Mouse (Mus musculus): ENCODE results near the gene Plpp7.

Plpp7 gene

GRCm38 (mm10) chr2:32095351-32096121 lies at the start of gene Plpp7:
Gene Plpp7 (plus strand): TSS chr2:32095528.
- no peak for DNase-seq (ENCODE audit: low read depth)

GRCm38 (mm10) chr2:32046009-32046408 lies 49.3 kb upstream of the Plpp7 start:
- no peak for DNase-seq (ENCODE audit: low read depth)

GRCm38 (mm10) chr2:32047323-32047722 lies 48.0 kb upstream of the Plpp7 start:
- DNase-seq (ENCODE audit: low read depth), result no peak

GRCm38 (mm10) chr2:32051791-32052190 lies 43.5 kb upstream of the Plpp7 start:
- DNase-seq (ENCODE audit: low read depth), result no peak

- no peak for DNase-seq (ENCODE audit: low read depth)
Measured at GRCm38 (mm10) chr2:32052418-32052817, 42.9 kb upstream of the Plpp7 start.

GRCm38 (mm10) chr2:32055357-32055965 lies 39.9 kb upstream of the Plpp7 start:
- DNase-seq (ENCODE audit: low read depth), result no peak

GRCm38 (mm10) chr2:32056524-32056923 lies 38.8 kb upstream of the Plpp7 start:
- DNase-seq (ENCODE audit: low read depth), result no peak

GRCm38 (mm10) chr2:32057360-32057759 lies 38.0 kb upstream of the Plpp7 start:
- no peak for DNase-seq (ENCODE audit: low read depth)

- no peak for DNase-seq (ENCODE audit: low read depth)
Measured at GRCm38 (mm10) chr2:32057794-32058193, 37.5 kb upstream of the Plpp7 start.

GRCm38 (mm10) chr2:32058241-32058640 lies 37.1 kb upstream of the Plpp7 start:
- no peak for DNase-seq (ENCODE audit: low read depth)

GRCm38 (mm10) chr2:32058716-32059115 lies 36.6 kb upstream of the Plpp7 start:
- DNase-seq (ENCODE audit: low read depth), result no peak

- no peak for DNase-seq (ENCODE audit: low read depth)
Measured at GRCm38 (mm10) chr2:32059613-32060012, 35.7 kb upstream of the Plpp7 start.

- DNase-seq (ENCODE audit: low read depth), result no peak
Measured at GRCm38 (mm10) chr2:32060228-32060805, 35.0 kb upstream of the Plpp7 start.

GRCm38 (mm10) chr2:32061189-32061588 lies 34.1 kb upstream of the Plpp7 start:
- peak; percentile 79 for DNase-seq (ENCODE audit: low read depth)

GRCm38 (mm10) chr2:32061722-32062505 lies 33.4 kb upstream of the Plpp7 start:
- DNase-seq (ENCODE audit: low read depth), result peak; percentile 56

GRCm38 (mm10) chr2:32062626-32063410 lies 32.5 kb upstream of the Plpp7 start:
- DNase-seq (ENCODE audit: low read depth), result peak; percentile 85

- no peak for DNase-seq (ENCODE audit: low read depth)
Measured at GRCm38 (mm10) chr2:32063451-32064151, 31.7 kb upstream of the Plpp7 start.

GRCm38 (mm10) chr2:32064913-32065312 lies 30.4 kb upstream of the Plpp7 start:
- DNase-seq (ENCODE audit: low read depth), result no peak

- no peak for DNase-seq (ENCODE audit: low read depth)
Measured at GRCm38 (mm10) chr2:32065371-32065791, 29.9 kb upstream of the Plpp7 start.

- no peak for DNase-seq (ENCODE audit: low read depth)
Measured at GRCm38 (mm10) chr2:32066005-32066404, 29.3 kb upstream of the Plpp7 start.

All from 416B (cell line).